Mouse (Mus musculus) CH12.LX (cell line): ENCODE data around the gene Muc4.

ENCODE experiments used
- CTCF ChIP-seq, 2 experiments: IDR thresholded peaks in 1 of 2; conservative IDR thresholded peaks in 1 of 2; 2 replicates each; pipeline ENCODE4 v1.5.1; 2011 to 2012; ENCODE audit warnings: low read depth in 2 of 2, low read length in 2 of 2, improper control_type of control experiment in 1 of 2, inconsistent platforms in 1 of 2, mild to moderate bottlenecking in 1 of 2, moderate library complexity in 1 of 2
- EP300 ChIP-seq: IDR thresholded peaks from 2 replicates; pipeline ENCODE4 v1.6.1; 2011; ENCODE audit warnings: low read length, improper control_type of control experiment
- GABPA ChIP-seq: IDR thresholded peaks from 2 replicates; pipeline ENCODE4 v1.6.1; 2012; ENCODE audit warnings: low read depth, low read length, improper control_type of control experiment, inconsistent platforms; ENCODE audit not compliant: insufficient replicate concordance
- HCFC1 ChIP-seq: IDR thresholded peaks from 2 replicates; pipeline ENCODE4 v1.6.1; 2012; ENCODE audit warnings: low read depth, mild to moderate bottlenecking, inconsistent platforms, low read length, improper control_type of control experiment
- JUND ChIP-seq: conservative IDR thresholded peaks from 2 replicates; pipeline ENCODE4 v1.6.1; 2011; ENCODE audit warnings: low read depth, low read length, improper control_type of control experiment
- KAT2A ChIP-seq: IDR thresholded peaks from 2 replicates; pipeline ENCODE4 v1.6.1; 2012; ENCODE audit warnings: low read length, improper control_type of control experiment, inconsistent platforms; ENCODE audit not compliant: insufficient replicate concordance
- MAZ ChIP-seq: IDR thresholded peaks from 2 replicates; pipeline ENCODE4 v1.6.1; 2012; ENCODE audit warnings: low read depth, mild to moderate bottlenecking, inconsistent platforms, low read length, improper control_type of control experiment, moderate library complexity
- POLR2A ChIP-seq: IDR thresholded peaks from 2 replicates; pipeline ENCODE4 v1.6.1; 2011; ENCODE audit warnings: low read depth, mild to moderate bottlenecking, improper control_type of control experiment, low read length
- USF1 ChIP-seq: IDR thresholded peaks from 2 replicates; pipeline ENCODE4 v1.6.1; 2014; ENCODE audit warnings: low read depth, mild to moderate bottlenecking, inconsistent platforms, low read length, improper control_type of control experiment
- USF2 ChIP-seq: conservative IDR thresholded peaks from 2 replicates; pipeline ENCODE4 v1.6.1; 2011; ENCODE audit warnings: low read depth, low read length, improper control_type of control experiment
- ZNF384 ChIP-seq: IDR thresholded peaks from 2 replicates; pipeline ENCODE4 v1.6.1; 2012; ENCODE audit warnings: low read depth, low read length, improper control_type of control experiment, inconsistent platforms

DNA sequence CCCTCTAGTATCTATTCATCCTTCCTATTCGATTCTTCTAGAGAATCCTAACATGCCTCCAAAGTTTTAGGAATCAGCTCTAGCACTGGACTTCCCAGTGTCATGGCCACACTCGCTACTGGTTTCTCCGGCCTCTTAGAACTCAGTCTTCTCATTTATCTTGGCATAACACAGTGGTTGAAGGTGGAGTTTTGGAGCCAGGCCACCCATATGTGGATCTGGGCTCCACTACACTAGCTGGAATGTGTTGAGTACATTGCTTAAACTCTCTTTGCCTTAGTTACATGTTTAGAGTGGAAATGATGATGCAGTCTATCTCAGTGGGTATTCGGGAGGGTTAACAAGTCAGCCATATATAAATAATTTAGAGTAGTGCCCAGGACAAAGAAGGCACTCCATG is 82.3 kb downstream of the Muc4 start:
- TF ChIP-seq POLR2A (no peak), CTCF (conservative IDR thresholded peaks at IDR 0.05 in 1 of 2, IDR thresholded peaks at IDR 0.05 in 1 of 2; ENCODE audit: low read depth in 2 of 2, low read length in 2 of 2) (no peak), USF2 (no peak), GABPA (no peak), USF1 (no peak), HCFC1 (no peak), JUND (no peak), ZNF384 (no peak), EP300 (no peak), KAT2A (no peak), MAZ (no peak)
